Comparison of ENCODE assay signal across 9 mouse cellular contexts in the genomic region with DNA sequence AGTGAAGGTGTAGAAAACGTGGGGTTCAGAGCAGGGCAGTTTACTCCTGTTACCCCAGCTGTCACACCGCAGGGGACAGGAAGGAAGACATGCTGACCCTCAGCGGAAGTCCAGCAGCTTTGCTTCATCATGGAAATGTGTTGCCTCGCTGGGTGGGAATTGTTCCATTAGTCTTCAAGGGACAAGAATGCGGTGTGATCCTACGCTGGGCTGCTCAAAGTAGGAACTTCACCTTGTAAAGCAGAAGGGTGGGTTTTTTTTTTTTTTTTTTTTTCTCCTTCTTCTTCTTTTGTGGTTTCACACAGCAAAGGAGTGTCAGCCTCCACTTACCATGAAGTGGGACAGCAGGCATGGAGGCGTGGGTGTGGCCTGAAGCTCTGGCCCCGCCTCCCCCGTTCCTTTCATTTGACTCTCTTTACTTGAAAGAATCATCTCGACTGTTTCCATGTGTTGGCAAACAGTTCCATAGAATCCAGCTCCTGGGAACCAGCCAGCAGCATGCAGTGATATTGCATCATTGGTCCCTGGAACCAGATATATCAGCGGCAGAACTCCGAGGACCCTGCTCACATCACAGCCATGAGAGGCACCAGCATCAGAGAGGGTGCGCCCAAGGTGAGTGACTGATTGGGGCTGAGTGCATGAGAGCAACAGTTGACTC. TPM values are rescaled to one million over a fixed set of nuclear protein-coding genes. Genes with fewer than 3 reads are reported as not detected.
DNase-seq lines count a peak whose midpoint lies in the region; TF ChIP-seq lines count a peak whose summit lies in the region.
"Had no signal": no experiment of that assay in that cellular context is flagged by ENCODE, and none has a peak within 500 bp of the region (broad histone marks: within the 10 kb centered on the region; RNA-seq: fewer than 3 reads in every experiment).

TSS of gene Cass4 (plus strand) at position 404 of the 661 bp plus-strand sequence.

- H3K36me3 ChIP-seq in ES-E14 (ENCODE audit: control insufficient read depth, insufficient read depth, low read length, poor library complexity, severe bottlenecking): no peaks in the 10 kb centered on the region
- H3K36me3 ChIP-seq in megakaryocyte, embryonic 14.5 days (replicated peaks; ENCODE audit: low read length): peaks cover 30% of the 10 kb centered on the region
- H3K36me3 ChIP-seq: embryonic facial prominence, embryonic 15.5 days had no signal

- H3K27ac ChIP-seq in ES-E14 (ENCODE audit: insufficient read depth, low read depth, low read length, poor library complexity, severe bottlenecking): no peak within 1 kb of the TSS; the same call in 1 of the 2 replicates
- H3K27ac ChIP-seq: embryonic facial prominence, embryonic 15.5 days had no signal

- H3K9me3 ChIP-seq in ES-E14 (ENCODE audit: control insufficient read depth, insufficient read depth, low read depth, low read length): no peaks in the 10 kb centered on the region
- H3K9me3 ChIP-seq in megakaryocyte, embryonic 14.5 days: no peaks in the 10 kb centered on the region
- H3K9me3 ChIP-seq: embryonic facial prominence, embryonic 15.5 days had no signal

- peak within 1 kb of the TSS; percentile 2 to 25 for H3K4me3 ChIP-seq in ES-E14 (ENCODE audit: insufficient read depth in 1 of 2, low read depth in 1 of 2, low read length in 2 of 2, poor library complexity in 1 of 2, severe bottlenecking in 1 of 2)
- peak within 1 kb of the TSS; percentile 94 for H3K4me3 ChIP-seq in megakaryocyte, embryonic 14.5 days (replicated peaks)
- H3K4me3 ChIP-seq: embryonic facial prominence, embryonic 15.5 days; myocyte had no signal

- intact Hi-C loops in heart, postnatal 10 days (cut with DNase I): no loop called here

- H3K9ac ChIP-seq in ES-E14 (ENCODE audit: insufficient read depth, low read depth, low read length, poor library complexity, severe bottlenecking): no peak within 1 kb of the TSS
- H3K9ac ChIP-seq: embryonic facial prominence, embryonic 15.5 days had no signal

- peak; percentile 80 to 83 for DNase-seq in B cell, adult 2 months
- DNase-seq in ES-E14 (ENCODE audit: low read depth, low spot score): no peak
- DNase-seq in heart, postnatal 10 days: peak; percentile 25
- DNase-seq in ovary, postnatal 14 days (ENCODE audit: low spot score): no peak
- no peak for DNase-seq in cerebellum, adult 11-12 months
- no peak for DNase-seq in gastrocnemius, postnatal 10 days

- peaks cover 3 to 29% of the 10 kb centered on the region in 2 experiments; a peak in 2 of 4 replicates for H3K4me1 ChIP-seq in ES-E14 (ENCODE audit: control insufficient read depth in 2 of 2, insufficient read depth in 2 of 2, low read length in 2 of 2, poor library complexity in 1 of 2)
- peaks cover 82% of the 10 kb centered on the region for H3K4me1 ChIP-seq in megakaryocyte, embryonic 14.5 days
- H3K4me1 ChIP-seq: embryonic facial prominence, embryonic 15.5 days had no signal

- H3K27me3 ChIP-seq in megakaryocyte, embryonic 14.5 days (replicated peaks): no peaks in the 10 kb centered on the region
- H3K27me3 ChIP-seq: embryonic facial prominence, embryonic 15.5 days had no signal

- in situ Hi-C loops in ES-E14 (cut with MboI; ENCODE audit: low sequenced_read_pairs in 2 of 2, unreplicated experiment in 2 of 2): no loop called here

TF ChIP-seq in ES-E14, 5 proteins besides CTCF, POLR2A, EP300 and RAD21:
- no peak for TF ChIP-seq MAFK (IDR thresholded peaks at IDR 0.05; ENCODE audit: insufficient read depth, low read depth, low read length)
- no peak for TF ChIP-seq ZC3H11A (IDR thresholded peaks at IDR 0.05; ENCODE audit: borderline replicate concordance, low read depth, low read length)
- TF ChIP-seq HCFC1 (IDR thresholded peaks at IDR 0.05; ENCODE audit: borderline replicate concordance, insufficient read depth, low read length): no peak
- no peak for TF ChIP-seq CHD2 (IDR thresholded peaks at IDR 0.05; ENCODE audit: low read depth, low read length)
- peak; percentile 86 for TF ChIP-seq ZNF384 (IDR thresholded peaks at IDR 0.05; ENCODE audit: low read depth, low read length)

RNA-seq across cellular contexts. Expression of gene Cass4, which starts in this region (rescaled TPM):
- total RNA-seq in ES-E14 (2012; rRNA removed): 2.5 and 2.8 TPM in 2 replicates
- under 1 TPM; 0.22 to 0.25 TPM for total RNA-seq in heart, postnatal 10 days (2021)
- 5.9 TPM in 2 replicates for polyA plus RNA-seq in megakaryocyte, embryonic 14.5 days (2012; ENCODE audit: insufficient read depth, low replicate concordance)
- under 1 TPM; 0.26 to 0.41 TPM for total RNA-seq in gastrocnemius, postnatal 10 days (2021)

Comparison
In these comparisons a context has a peak if more than half of its experiments do, and no peak if none do; other contexts are left out.
1. Peak in DNase-seq in heart, postnatal 10 days; RNA of the gene not detected or under 1 TPM.
2. DNase-seq: peak in B cell, adult 2 months (2 of 2); none in ES-E14 (single experiment), ovary, postnatal 14 days (single experiment), cerebellum, adult 11-12 months (single experiment) and gastrocnemius, postnatal 10 days (single experiment).